Mouse (Mus musculus): ENCODE data around the gene Pcbp3.

- TF ChIP-seq CTCF (IDR thresholded peaks at IDR 0.05; ENCODE audit: extremely low read depth, insufficient read length, insufficient replicate concordance, low read depth, low read length), result no peak
- no peak for TF ChIP-seq POLR2A (IDR thresholded peaks at IDR 0.05; ENCODE audit: low read depth, low read length)
These were observed 151.6 kb downstream of the Pcbp3 start for GRCm38 (mm10) chr10:76809916-76810660.
